Mouse (Mus musculus): ENCODE measurements around the gene Unc13d. TPM values are rescaled to one million over a fixed set of nuclear protein-coding genes. Genes with fewer than 3 reads are reported as not detected.
A peak's percentile ranks its signal among the peaks of the same experiment; 100 is the strongest.

Gene Unc13d
- polyA plus RNA-seq, 1 experiment from 2014 or later: 0.78 TPM

DNA sequence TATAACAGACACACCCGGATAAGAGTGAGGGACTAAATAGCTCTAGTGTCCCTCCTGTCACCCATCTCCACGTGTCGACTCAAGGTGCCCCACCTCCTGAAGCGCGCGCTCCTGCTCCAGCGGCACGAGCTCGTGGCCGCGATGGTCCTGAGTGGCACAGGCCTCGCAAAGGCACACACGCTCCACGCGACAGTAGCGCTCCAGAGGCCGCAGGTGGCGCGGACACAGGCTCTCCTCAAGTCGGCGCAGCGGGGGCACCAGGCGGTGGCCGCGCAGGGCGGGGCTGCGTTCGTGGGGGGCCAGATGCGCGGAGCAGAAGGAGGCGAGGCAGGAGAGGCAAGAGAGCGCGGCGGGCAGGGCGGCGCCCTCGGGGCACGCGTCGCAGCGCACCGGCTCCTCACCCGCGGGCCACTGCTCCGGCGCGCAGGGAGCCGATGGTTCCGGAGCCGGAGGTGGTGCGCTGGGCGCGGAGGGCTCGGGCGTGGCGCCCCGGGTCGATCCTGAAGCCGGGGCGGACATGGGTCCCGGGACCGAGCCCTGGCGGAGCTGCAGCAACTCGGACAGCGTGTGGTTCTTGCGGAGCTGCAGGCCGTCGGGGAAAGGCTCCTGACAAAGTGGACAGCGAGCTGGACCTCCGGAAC, 31.8 kb upstream of the Unc13d start:
- no peaks in the 10 kb centered on the region for H3K9me3 ChIP-seq (replicated peaks; ENCODE audit: control insufficient read depth, low read length, poor library complexity, severe bottlenecking)
- H3K4me1 ChIP-seq (ENCODE audit: control insufficient read depth, insufficient read depth, low read length): peaks cover 10% of the 10 kb centered on the region; the same call in 1 of the 2 replicates
- H3K27ac ChIP-seq (ENCODE audit: low read length): no peak overlapping the region
- WGBS: 1% methylated on average over 68 of the region's 70 CpGs
- H3K4me2 ChIP-seq (ENCODE audit: low read length): peak overlapping the region; percentile 61
- H3K4me3 ChIP-seq (ENCODE audit: low read depth, low read length): peak overlapping the region; percentile 39
- ATAC-seq: no peak
- H3K9ac ChIP-seq (ENCODE audit: low read depth, low read length): peak overlapping the region; percentile 52
- H3K36me3 ChIP-seq (ENCODE audit: control insufficient read depth, insufficient read depth, low read length): no peaks in the 10 kb centered on the region
- H3K27me3 ChIP-seq (ENCODE audit: control insufficient read depth, insufficient read depth, low read depth, low read length): peaks cover 53% of the 10 kb centered on the region

DNA sequence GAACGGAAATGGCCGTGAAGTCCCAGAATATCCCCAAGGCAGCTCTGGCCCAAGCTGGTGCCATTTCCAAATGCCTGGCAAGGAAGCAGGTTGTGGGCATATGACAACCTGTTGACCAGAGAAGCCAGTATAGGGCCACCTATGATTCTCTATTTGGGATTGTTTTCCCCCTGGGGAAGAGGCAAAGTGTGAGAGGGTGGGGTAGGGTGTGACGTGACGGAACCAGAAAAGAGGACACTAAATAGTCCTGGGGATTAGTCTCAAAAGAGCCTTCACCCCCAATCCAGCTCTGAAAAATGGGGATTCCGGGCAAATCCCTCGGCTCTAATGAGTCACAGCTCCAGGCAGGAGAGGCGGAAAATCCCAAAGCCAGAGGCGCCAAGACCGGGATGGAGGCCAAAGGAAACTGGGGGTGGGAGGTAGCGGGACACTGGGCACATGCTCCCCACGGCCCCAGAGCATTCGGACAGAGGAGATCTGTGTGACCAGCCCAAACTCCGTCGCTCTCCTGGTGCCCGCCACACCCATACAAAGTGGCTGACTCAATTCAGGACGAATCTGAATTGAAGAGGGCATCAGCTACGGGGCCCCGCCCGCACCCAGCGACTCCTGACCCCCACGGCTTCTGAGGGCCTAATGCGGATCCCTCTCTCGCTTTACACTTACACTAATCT, 30.8 kb upstream of the Unc13d start:
- H3K4me2 ChIP-seq (ENCODE audit: low read length): peak overlapping the region; percentile 61
- no peak for ATAC-seq
- no peak overlapping the region for H3K9ac ChIP-seq (ENCODE audit: low read depth, low read length)
- peaks cover 53% of the 10 kb centered on the region for H3K27me3 ChIP-seq (ENCODE audit: control insufficient read depth, insufficient read depth, low read depth, low read length)
- under 1% methylated on average over 23 of the region's 23 CpGs for WGBS
- H3K27ac ChIP-seq (ENCODE audit: low read length): no peak overlapping the region
- peaks cover 10% of the 10 kb centered on the region; the same call in 1 of the 2 replicates for H3K4me1 ChIP-seq (ENCODE audit: control insufficient read depth, insufficient read depth, low read length)
- H3K4me3 ChIP-seq (ENCODE audit: low read depth, low read length): peak overlapping the region; percentile 39; the same call in 1 of the 2 replicates
- no peaks in the 10 kb centered on the region for H3K36me3 ChIP-seq (ENCODE audit: control insufficient read depth, insufficient read depth, low read length)
- H3K9me3 ChIP-seq (replicated peaks; ENCODE audit: control insufficient read depth, low read length, poor library complexity, severe bottlenecking): no peaks in the 10 kb centered on the region

DNA sequence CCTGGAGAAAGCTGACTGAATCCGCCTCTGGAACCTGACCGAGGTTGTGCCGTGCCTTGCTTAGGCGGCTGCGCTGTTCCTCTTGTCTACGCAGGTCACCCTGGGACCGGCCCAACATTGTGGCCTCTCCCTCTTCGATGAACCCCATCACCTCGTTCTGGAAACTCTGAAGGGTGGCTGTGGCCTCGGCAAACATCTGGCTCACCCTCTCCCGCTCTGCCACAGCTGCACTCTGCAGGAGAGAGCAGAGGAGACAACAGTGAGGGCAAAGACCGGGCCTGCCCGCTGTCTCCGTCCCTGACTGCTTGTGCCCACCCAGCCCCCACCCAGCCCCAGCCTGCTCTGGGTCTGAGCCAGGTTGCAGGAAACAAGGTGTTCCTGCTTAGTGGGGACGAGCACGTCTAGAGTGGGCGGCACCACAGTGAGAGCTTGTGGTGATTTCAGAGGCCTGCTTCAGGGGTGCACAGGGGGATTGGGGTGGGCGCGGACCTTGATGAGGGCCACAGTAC, 30.1 kb upstream of the Unc13d start:
- Histone ChIP-seq H3K4me1 (ENCODE audit: control insufficient read depth, insufficient read depth, low read length) (peaks cover 10% of the 10 kb centered on the region; the same call in 1 of the 2 replicates), H3K9ac (ENCODE audit: low read depth, low read length) (peak overlapping the region; percentile 46), H3K4me2 (ENCODE audit: low read length) (peak overlapping the region; percentile 30; the same call in 1 of the 2 replicates), H3K4me3 (ENCODE audit: low read depth, low read length) (no peak overlapping the region), H3K36me3 (ENCODE audit: control insufficient read depth, insufficient read depth, low read length) (no peaks in the 10 kb centered on the region), H3K9me3 (replicated peaks; ENCODE audit: control insufficient read depth, low read length, poor library complexity, severe bottlenecking) (no peaks in the 10 kb centered on the region), H3K27me3 (ENCODE audit: control insufficient read depth, insufficient read depth, low read depth, low read length) (peaks cover 53% of the 10 kb centered on the region), H3K27ac (ENCODE audit: low read length) (no peak overlapping the region)
- 11% methylated on average over 19 of the region's 19 CpGs for WGBS
- no peak for ATAC-seq

GRCm38 (mm10) chr11:116106963-116107776, 29.4 kb upstream of the Unc13d start:
- peak overlapping the region; percentile 46 for H3K9ac ChIP-seq (ENCODE audit: low read depth, low read length)
- 21% methylated on average over 14 of the region's 14 CpGs for WGBS
- no peaks in the 10 kb centered on the region for H3K9me3 ChIP-seq (replicated peaks; ENCODE audit: control insufficient read depth, low read length, poor library complexity, severe bottlenecking)
- no peak overlapping the region for H3K27ac ChIP-seq (ENCODE audit: low read length)
- peak overlapping the region; percentile 30; the same call in 1 of the 2 replicates for H3K4me2 ChIP-seq (ENCODE audit: low read length)
- H3K36me3 ChIP-seq (ENCODE audit: control insufficient read depth, insufficient read depth, low read length): no peaks in the 10 kb centered on the region
- H3K4me1 ChIP-seq (ENCODE audit: control insufficient read depth, insufficient read depth, low read length): peaks cover 10% of the 10 kb centered on the region; the same call in 1 of the 2 replicates
- ATAC-seq: no peak
- peaks cover 53% of the 10 kb centered on the region for H3K27me3 ChIP-seq (ENCODE audit: control insufficient read depth, insufficient read depth, low read depth, low read length)
- H3K4me3 ChIP-seq (ENCODE audit: low read depth, low read length): no peak overlapping the region

DNA sequence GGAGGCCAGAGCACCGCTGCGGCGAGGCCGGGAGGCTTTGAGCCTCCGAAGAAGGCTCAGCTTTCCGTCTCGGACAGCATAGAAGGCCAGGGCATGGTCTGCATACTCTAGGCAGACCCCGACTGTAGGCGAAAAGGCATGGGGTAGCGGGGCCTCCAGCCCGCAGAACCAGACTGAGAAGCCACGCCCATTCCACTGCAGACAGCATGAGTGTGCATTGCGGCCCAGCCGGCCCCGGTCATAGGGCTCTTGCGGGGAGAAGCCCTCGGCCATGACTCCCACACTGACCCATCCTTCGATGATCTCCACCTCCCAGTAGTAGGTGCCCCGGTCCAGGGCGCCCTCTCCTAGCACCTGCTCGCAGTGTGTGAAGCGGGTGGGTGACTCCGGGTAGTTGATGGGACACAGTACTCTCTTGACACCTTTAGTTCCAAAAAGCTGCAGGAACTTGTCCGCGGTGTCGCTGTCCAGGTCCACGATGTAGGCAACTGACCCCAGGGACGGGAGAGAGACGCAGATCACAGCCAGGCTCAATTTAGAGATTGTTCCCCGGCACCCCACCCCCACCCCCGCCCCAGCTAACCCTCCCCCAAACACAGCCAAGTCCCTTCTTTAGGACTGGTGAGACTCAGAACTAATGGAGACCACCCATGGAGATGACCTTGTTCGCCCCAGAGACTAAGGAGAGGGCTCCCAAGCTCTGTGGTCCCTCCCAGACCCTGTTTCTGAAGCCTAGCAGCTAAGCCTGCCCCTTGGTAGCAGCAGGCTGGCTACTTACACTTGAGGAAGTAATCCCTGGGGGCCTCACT, 28.6 kb upstream of the Unc13d start:
- Histone ChIP-seq H3K27ac (ENCODE audit: low read length) (no peak overlapping the region), H3K4me2 (ENCODE audit: low read length) (no peak overlapping the region; the same call in 1 of the 2 replicates), H3K27me3 (ENCODE audit: control insufficient read depth, insufficient read depth, low read depth, low read length) (peaks cover 53% of the 10 kb centered on the region), H3K4me1 (ENCODE audit: control insufficient read depth, insufficient read depth, low read length) (peaks cover 10% of the 10 kb centered on the region; the same call in 1 of the 2 replicates), H3K9ac (ENCODE audit: low read depth, low read length) (no peak overlapping the region), H3K36me3 (ENCODE audit: control insufficient read depth, insufficient read depth, low read length) (no peaks in the 10 kb centered on the region), H3K4me3 (ENCODE audit: low read depth, low read length) (no peak overlapping the region), H3K9me3 (replicated peaks; ENCODE audit: control insufficient read depth, low read length, poor library complexity, severe bottlenecking) (no peaks in the 10 kb centered on the region)
- WGBS: 23% methylated on average over 32 of the region's 32 CpGs
- no peak for ATAC-seq

- Histone ChIP-seq H3K4me1 (ENCODE audit: control insufficient read depth, insufficient read depth, low read length) (peaks cover 10% of the 10 kb centered on the region; the same call in 1 of the 2 replicates), H3K4me2 (ENCODE audit: low read length) (no peak overlapping the region), H3K27ac (ENCODE audit: low read length) (no peak overlapping the region), H3K4me3 (ENCODE audit: low read depth, low read length) (no peak overlapping the region), H3K36me3 (ENCODE audit: control insufficient read depth, insufficient read depth, low read length) (no peaks in the 10 kb centered on the region), H3K9ac (ENCODE audit: low read depth, low read length) (no peak overlapping the region), H3K27me3 (ENCODE audit: control insufficient read depth, insufficient read depth, low read depth, low read length) (peaks cover 44% of the 10 kb centered on the region), H3K9me3 (replicated peaks; ENCODE audit: control insufficient read depth, low read length, poor library complexity, severe bottlenecking) (no peaks in the 10 kb centered on the region)
- ATAC-seq: no peak
- WGBS: 92% methylated on average over 2 of the region's 2 CpGs
These were observed 27.3 kb upstream of the Unc13d start for GRCm38 (mm10) chr11:116105065-116105464.

GRCm38 (mm10) chr11:116104006-116104646, 26.4 kb upstream of the Unc13d start:
- Histone ChIP-seq H3K27ac (ENCODE audit: low read length) (0 out of 2 replicates have a peak overlapping the region, but pooled peaks have one; percentile 29), H3K9me3 (replicated peaks; ENCODE audit: control insufficient read depth, low read length, poor library complexity, severe bottlenecking) (no peaks in the 10 kb centered on the region), H3K36me3 (ENCODE audit: control insufficient read depth, insufficient read depth, low read length) (no peaks in the 10 kb centered on the region), H3K4me2 (ENCODE audit: low read length) (no peak overlapping the region), H3K4me3 (ENCODE audit: low read depth, low read length) (no peak overlapping the region), H3K9ac (ENCODE audit: low read depth, low read length) (peak overlapping the region; percentile 12; the same call in 1 of the 2 replicates), H3K4me1 (ENCODE audit: control insufficient read depth, insufficient read depth, low read length) (0 out of 2 replicates have a peak, but pooled peaks cover 5% of the 10 kb centered on the region), H3K27me3 (ENCODE audit: control insufficient read depth, insufficient read depth, low read depth, low read length) (peaks cover 35% of the 10 kb centered on the region)
- no peak for ATAC-seq
- 40% methylated on average over 14 of the region's 14 CpGs for WGBS

DNA sequence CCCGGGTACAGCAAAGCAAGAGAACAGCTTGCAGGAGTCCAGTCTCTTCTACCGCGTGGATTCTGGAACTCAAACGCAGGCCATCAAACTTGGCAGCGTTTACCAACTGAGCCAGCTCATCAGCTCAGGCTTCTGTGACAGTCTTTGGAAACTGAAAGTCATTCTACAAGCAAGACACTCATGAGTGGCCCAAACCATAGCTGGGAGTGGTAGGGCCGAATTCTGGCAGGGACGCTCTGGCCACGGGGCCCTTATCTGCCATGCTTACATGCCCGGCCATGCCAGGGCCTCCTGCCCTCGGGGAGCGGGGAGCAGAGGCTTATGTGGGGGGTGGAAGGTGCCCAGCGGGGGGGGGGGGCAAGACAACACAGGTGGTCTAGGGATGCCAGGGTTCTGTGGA, 25.8 kb upstream of the Unc13d start:
- no peak overlapping the region for H3K4me3 ChIP-seq (ENCODE audit: low read depth, low read length)
- no peaks in the 10 kb centered on the region for H3K4me1 ChIP-seq (ENCODE audit: control insufficient read depth, insufficient read depth, low read length)
- ATAC-seq: no peak
- peaks cover 31% of the 10 kb centered on the region for H3K27me3 ChIP-seq (ENCODE audit: control insufficient read depth, insufficient read depth, low read depth, low read length)
- H3K9me3 ChIP-seq (replicated peaks; ENCODE audit: control insufficient read depth, low read length, poor library complexity, severe bottlenecking): no peaks in the 10 kb centered on the region
- WGBS: 81% methylated on average over 12 of the region's 12 CpGs
- no peak overlapping the region for H3K4me2 ChIP-seq (ENCODE audit: low read length)
- peak overlapping the region; percentile 10; the same call in 1 of the 2 replicates for H3K27ac ChIP-seq (ENCODE audit: low read length)
- no peak overlapping the region for H3K9ac ChIP-seq (ENCODE audit: low read depth, low read length)
- no peaks in the 10 kb centered on the region for H3K36me3 ChIP-seq (ENCODE audit: control insufficient read depth, insufficient read depth, low read length)

Measured in midbrain, embryonic 16.5 days (tissue).